Mouse (Mus musculus) liver, postnatal 0 days (tissue): Measurements from ENCODE around the gene Edem1.

Experiments
- CTCF ChIP-seq: sonication (generic); IDR thresholded peaks from 2 replicates; pipeline ENCODE4 v1.5.1; 2016; ENCODE audit warnings: antibody characterized with exemption, low read depth
- EP300 ChIP-seq: IDR thresholded peaks from 2 replicates; pipeline ENCODE4 v1.6.1; 2016; ENCODE audit warnings: antibody characterized with exemption, low read depth, mild to moderate bottlenecking

- TF ChIP-seq EP300 (no peak), CTCF (no peak)
Measured at GRCm38 (mm10) chr6:108883826-108884225, 55.4 kb downstream of the Edem1 start.
